Mouse (Mus musculus): Measurements from ENCODE around the gene Runx1.

GRCm38 (mm10) chr16:92697227-92697736 lies 128.7 kb downstream of the Runx1 start:
- TF ChIP-seq POLR2A (IDR thresholded peaks at IDR 0.05; ENCODE audit: extremely low read depth, insufficient read depth, low read length) (no peak), CTCF (IDR thresholded peaks at IDR 0.05; ENCODE audit: extremely low read depth, insufficient read depth, low read length) (no peak)

Data from cortical plate, adult 2 months (tissue).